Mouse (Mus musculus): ENCODE data around the gene Ppargc1a. TPM values are rescaled to one million over a fixed set of nuclear protein-coding genes. Genes with fewer than 3 reads are reported as not detected.

The Ppargc1a gene
- total RNA-seq, 2 experiments from 2014 or later, result 15.4 to 22.0 TPM

GRCm38 (mm10) chr5:51517440-51518187 is 49.9 kb downstream of the Ppargc1a start:
- DNase-seq (ENCODE audit: low spot score in 2 of 2), result no peak

DNA sequence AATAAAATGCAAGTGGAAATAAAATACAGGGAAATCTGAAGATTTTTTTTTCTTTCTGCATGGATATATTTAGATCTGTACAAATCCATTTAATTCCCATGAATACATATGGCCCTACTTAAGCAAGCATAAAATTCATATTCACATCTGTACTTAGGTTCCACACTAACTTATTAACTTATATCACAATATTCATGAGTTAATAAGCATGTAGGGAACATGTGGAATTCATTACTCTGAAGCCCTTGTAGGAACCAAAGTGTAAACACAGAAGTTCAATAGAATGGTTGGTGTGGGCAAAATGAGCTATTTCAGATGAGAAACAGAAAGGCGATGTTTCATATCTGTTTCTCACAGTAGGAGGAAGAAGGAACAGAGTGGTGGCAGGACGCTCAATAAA is 62.9 kb downstream of the Ppargc1a start:
- no peak for DNase-seq (ENCODE audit: low spot score in 2 of 2)

DNA sequence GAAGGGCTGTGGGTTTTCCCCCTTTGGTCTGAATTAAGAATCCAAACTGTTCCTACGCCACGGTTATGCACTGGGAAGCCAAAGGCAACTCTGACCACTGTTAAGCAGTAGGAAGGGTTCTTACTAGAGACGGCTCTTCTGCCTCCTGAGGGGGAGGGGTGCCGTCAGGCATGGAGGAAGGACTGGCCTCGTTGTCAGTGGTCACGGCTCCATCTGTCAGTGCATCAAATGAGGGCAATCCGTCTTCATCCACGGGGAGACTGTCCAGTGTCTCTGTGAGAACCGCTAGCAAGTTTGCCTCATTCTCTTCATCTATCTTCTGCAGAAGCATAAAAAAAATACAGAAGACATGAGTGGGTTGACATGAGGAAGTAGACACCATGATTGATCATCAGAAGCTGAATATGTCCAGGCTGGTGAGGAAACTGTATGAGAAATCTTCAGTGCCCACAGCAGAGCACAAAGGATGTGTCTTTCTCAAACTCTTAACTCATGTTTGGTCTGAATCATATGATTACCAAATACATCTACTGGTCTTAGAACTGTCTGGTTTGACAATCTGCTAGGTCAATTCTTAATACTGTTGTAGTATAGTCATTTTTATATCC is 69.5 kb downstream of the Ppargc1a start:
- no peak for DNase-seq (ENCODE audit: low spot score in 2 of 2)

DNA sequence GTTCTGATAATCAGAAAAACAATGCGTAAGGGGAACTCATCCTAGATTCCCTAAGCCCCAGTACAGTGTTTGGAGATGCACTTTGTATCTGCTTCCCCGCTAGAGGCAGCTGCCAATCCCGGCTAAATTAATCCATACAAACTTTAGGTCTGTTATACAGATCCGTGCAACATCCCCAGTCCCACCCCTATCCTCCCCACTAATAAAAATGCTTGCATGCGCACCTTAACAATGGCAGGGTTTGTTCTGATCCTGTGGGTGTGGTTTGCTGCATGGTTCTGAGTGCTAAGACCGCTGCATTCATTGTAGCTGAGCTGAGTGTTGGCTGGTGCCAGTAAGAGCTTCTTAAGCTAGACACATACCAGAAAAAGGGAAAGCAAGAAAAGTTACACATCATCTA is 72.1 kb downstream of the Ppargc1a start:
- DNase-seq (ENCODE audit: low spot score in 2 of 2), result no peak

DNA sequence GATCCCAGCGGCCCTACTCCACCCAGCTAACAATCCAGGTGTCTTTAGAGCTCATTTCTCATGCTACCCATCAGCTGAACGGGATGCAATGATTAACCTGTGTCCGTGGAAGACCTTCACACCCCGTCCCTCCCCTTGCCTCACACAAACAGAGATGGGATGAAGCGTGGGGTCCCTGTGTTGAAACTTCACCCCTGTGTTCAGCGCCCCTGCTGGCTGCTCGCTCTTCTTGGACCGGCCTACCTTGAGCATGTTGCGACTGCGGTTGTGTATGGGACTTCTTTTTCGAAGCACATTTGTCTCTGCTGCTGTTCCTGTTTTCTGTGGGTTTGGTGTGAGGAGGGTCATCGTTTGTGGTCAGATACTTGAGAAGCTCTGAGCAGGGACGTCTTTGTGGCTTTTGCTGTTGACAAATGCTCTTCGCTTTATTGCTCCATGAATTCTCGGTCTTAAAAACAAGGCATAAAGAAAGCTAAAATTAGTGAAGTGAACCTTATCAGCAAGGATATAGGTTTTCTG is 73.1 kb downstream of the Ppargc1a start:
- DNase-seq (ENCODE audit: low spot score in 2 of 2), result no peak

DNA sequence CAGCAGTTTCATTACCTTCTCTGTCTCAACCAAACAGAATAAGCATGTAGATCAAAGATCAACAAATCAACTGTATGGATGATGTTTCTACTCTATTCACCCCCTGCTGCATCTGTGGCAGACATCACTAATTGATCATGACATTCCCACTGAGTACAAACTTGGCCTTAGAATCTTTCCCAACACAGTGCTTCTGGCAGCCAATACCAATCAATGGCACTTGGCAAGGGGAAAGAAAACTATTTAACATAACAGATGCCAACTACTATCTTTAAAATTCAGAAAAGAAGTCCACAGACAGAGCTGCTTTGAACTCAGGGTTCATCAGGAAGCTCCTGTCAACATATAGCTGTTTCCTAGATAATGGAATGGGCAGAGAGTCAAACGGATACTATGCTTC is 83.8 kb downstream of the Ppargc1a start:
- no peak for DNase-seq (ENCODE audit: low spot score in 2 of 2)

GRCm38 (mm10) chr5:51479859-51480258 is 87.7 kb downstream of the Ppargc1a start:
- no peak for DNase-seq (ENCODE audit: low spot score in 2 of 2)

DNA sequence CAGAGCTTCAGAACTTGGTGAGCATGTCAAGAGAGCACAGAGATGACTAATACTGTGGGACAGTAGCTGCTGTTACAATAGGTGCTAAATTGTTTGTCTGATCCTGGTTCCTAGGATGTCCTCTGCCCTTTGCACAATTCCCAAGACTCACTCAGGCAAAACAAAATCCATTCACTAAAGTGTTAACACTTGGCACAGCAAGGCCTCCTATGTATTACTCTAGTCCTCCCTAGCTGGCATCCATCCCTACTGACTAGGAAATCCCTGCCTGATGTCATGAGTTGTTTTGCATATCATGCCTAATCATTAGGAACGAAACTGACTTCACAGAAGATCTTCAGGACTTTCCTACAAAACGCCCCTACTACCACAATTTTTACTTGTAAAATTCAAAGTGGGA is 88.1 kb downstream of the Ppargc1a start:
- no peak for DNase-seq (ENCODE audit: low spot score in 2 of 2)

- no peak for DNase-seq (ENCODE audit: low spot score in 2 of 2)
Measured at GRCm38 (mm10) chr5:51478319-51478994, 89.1 kb downstream of the Ppargc1a start.

- DNase-seq (ENCODE audit: low spot score in 2 of 2), result no peak
Measured at GRCm38 (mm10) chr5:51477140-51477539, 90.4 kb downstream of the Ppargc1a start.

DNA sequence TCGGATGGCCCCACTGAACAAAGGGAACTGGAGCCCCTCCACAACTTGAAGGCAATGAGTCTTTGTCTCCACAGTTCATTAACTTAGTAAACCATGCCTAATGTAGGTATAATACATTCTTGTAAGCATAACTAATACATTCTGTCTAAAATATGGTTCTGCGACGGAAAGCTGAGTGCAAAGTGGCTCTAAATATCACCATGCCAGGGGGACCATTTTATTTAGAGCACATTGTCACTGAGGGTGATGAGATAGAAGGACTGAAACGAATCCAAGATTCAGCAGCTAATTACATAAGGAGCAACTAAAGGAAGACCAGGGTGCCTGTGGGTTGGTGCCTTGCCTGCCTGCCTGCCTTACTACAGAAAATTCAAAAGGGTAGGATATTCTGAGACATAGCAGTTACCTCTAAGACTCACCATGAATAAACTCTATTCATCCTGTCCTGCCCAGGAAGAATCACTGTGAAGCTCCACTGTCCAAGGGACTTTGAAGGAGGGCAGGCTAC is 92.4 kb downstream of the Ppargc1a start:
- DNase-seq (ENCODE audit: low spot score in 2 of 2), result no peak

DNA sequence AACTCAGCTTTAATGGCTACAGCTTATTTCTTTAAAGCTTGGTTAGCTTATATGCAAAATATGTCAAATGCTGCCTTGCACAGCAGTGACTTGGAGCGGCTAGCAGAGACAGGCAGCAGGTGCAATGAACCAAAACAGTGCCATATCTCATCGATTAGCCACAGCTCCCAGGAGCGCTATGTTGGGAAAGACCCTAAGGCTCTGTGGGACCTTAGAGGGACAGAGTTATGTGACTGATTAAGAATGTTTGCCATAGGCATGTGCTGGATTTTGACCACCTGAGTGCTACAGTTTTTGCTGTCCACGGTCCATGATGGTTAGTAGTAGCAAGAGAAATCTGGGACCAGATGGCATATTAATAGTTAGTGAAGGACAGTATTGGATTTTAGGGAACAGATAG is 95.9 kb downstream of the Ppargc1a start:
- no peak for DNase-seq (ENCODE audit: low spot score in 2 of 2)

DNA sequence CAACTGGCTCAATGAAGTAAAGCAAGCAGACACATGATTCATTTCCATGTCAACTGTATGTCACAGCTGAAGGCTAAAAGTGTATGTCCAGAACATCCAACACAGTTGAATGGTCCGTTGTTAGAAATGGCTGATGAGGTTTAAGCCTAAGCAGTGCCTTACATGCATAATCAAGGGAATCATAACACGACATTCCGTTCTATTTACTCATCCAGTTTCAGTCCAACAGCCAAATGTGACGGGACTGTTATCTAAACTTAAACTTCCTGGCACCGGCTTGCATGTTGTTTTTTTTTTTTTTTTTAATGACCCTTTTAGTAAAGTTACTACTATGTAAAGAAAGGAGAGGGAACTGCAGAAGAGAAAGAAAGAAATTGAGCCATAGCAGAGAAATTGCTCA is 101.5 kb downstream of the Ppargc1a start:
- no peak for DNase-seq (ENCODE audit: low spot score in 2 of 2)

DNA sequence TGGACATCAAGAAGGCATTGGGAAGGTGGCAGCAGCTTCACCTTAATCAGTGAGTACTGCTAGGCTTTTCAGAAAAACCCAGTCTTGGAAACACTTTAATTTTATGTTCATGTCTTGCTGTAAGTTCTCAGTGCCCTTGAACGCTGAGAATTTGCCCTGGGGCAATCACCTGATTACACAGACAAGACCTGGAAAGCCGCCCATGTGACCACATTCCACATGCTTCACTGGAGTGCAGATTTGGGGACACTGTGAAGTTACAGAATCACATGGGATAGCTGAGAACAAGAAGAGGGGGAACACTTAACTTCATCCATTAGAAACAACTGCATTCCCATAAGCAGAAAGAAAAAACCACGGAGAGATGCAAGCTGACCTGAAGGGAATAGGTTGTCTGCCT is 115.5 kb downstream of the Ppargc1a start:
- no peak for DNase-seq (ENCODE audit: low spot score in 2 of 2)

DNA sequence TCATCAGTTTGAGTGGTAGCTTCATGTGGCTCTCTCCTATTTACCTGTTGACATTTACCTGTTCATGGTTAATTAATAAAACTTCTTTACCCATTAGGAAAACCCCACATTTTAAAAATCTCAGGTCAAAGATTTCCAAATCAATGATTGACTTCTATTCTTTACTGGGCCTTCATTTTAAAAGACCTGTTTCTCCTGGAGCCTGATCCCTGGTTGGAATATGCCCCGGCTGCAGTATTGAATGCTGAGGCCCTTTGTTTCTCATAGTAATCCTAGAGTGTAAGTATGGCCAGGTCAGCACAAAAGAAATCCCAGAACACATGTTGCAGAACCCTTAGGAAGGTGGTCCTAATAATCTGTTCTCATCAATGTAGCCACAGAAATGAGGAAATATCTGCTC is 119.9 kb downstream of the Ppargc1a start:
- DNase-seq (ENCODE audit: low spot score in 2 of 2), result no peak

- no peak for DNase-seq (ENCODE audit: low spot score in 2 of 2)
Measured at GRCm38 (mm10) chr5:51446299-51447090, 121.0 kb downstream of the Ppargc1a start.

DNA sequence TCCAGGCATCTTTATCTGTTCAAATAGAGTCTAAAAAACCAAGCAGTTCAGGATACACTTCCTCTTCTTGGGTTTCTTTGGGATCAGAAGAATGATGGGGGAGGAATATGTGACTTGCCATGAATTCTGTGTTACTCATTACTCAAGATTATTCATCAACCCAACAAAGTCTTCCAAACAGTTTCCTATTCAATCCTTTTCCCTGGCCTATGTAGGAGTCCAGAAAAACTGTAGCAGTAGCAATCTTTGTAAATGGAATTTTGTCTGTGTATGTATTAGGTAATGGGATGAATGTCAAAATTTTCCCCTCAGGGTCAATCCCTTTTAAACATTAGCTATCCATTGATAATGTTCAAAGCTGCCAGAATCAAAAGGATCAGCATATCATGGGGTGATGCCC is 121.8 kb downstream of the Ppargc1a start:
- DNase-seq (ENCODE audit: low spot score in 2 of 2), result no peak

DNA sequence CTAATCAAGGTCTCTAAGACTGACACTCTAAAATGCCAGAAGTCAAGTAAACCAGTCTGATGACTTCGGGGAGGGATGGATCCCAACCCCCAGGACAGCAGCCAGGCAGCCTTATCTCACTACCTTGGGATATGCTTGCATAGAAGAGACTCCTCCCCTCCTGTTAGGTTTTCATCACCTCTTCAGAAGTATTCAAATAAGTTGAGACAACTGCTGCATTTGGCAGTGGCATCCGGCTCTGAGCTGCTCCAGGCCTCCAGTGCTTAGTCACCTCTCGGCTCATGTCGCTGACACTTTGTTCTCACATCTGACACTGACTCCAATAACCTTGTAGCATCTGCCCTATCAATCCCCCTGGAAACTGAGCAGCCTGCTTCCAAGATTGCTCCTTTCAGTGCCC is 127.8 kb downstream of the Ppargc1a start:
- no peak for DNase-seq (ENCODE audit: low spot score in 2 of 2)

- no peak for DNase-seq (ENCODE audit: low spot score in 2 of 2)
Measured at GRCm38 (mm10) chr5:51433905-51434304, 133.6 kb downstream of the Ppargc1a start.

DNA sequence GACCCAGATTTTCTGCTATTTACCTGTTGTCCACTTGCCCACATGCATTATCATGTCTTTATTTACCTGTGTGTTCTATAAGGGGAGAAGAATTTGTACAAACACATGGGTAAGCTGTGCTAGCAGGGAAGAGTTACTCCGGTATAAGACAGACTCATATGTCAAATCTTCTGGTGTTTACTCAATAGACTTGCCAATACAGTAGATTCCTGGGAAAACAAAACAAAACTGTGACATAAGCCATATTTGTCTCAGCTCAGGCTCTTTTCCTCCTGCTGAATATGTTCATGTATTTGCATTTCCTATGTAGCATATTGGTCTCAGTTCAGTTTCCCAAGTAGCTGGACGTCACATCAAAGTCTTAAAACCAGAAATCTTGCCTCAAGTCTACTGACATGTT is 135.0 kb downstream of the Ppargc1a start:
- DNase-seq (ENCODE audit: low spot score in 2 of 2), result no peak

GRCm38 (mm10) chr5:51432031-51432430 is 135.5 kb downstream of the Ppargc1a start:
- no peak for DNase-seq (ENCODE audit: low spot score in 2 of 2)
